Mouse (Mus musculus) liver, adult 2 months (tissue): ENCODE data around the gene Nme6.

Source experiments
- CTCF ChIP-seq: fragments of 200-500 bp; IDR thresholded peaks from 2 replicates; pipeline ENCODE4 v1.5.1; 2011; ENCODE audit warnings: low read depth, low read length, control low read depth
- POLR2A ChIP-seq: fragments of 200-500 bp; IDR thresholded peaks from 2 replicates; pipeline ENCODE4 v1.6.1; 2011; ENCODE audit warnings: low read length, control low read depth; ENCODE audit not compliant: insufficient read depth; ENCODE audit errors: extremely low read depth

DNA sequence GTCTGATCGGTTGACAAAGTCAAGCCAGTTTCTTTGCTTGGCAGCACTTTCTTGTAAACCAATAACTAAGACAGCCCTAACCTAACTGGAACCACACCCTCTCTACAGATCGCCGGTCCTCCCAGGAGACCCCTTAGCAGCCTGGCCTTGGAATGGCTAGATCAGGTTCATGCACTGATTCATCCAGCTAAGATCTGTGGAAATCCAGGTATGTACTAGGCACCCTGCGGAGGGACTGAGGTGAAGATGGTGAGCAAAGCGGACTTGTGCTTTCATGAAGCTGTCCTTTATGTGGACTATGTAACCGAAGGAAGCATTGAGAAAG lies 501 bp downstream of the Nme6 start:
- no peak for TF ChIP-seq POLR2A
- TF ChIP-seq CTCF, result no peak
